Mouse (Mus musculus) CD4-positive, CD25-positive, alpha-beta regulatory T cell, adult 2 months (primary cell): ENCODE results near the gene Htra3.
A peak's percentile ranks its signal among the peaks of the same experiment; 100 is the strongest.

ENCODE experiments used
- DNase-seq: peaks from one replicate; pipeline ENCODE4 v3.0.0-alpha.2; 2012; ENCODE audit warnings: low read depth, low spot score

Gene Htra3

DNA sequence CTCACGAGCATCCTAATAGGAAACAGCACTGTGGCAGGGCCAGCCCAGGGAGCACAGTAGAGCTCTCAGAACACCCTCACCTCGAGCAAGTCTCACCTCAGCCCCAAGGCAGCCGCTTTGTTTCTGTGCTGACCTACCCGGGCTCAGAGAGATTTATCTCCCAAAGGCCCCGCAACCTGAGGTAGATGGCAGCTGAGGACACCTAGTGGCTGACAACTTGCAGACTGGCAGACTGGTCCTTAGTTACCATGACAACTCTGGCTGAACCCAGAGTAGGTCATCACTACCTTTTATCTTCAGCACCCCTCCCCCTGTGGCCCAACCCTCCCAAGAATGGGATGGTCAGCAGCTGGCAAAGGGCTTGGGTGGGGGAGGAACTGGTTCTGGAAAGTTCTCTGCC lies 16.2 kb upstream of the Htra3 start:
- DNase-seq: peak; percentile 19

DNA sequence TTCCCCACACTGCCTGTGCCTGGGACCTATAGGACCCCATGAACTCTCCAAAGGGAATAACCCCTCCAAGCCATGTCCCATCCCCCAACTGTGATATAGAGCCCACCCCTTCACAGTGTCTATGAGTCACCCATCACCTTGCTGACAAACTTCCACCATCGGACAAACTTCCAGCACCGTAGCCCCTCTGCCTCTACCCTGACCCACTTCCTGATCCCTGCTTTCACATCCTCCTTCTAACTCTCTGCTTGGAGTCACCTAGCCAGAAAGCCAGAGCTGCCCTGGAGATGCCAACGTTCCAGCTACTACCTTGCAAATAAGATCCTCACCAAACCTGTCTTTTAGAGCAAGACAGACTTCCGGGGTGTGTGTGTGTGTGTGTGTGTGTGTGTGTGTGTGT lies 14.1 kb upstream of the Htra3 start:
- no peak for DNase-seq

DNA sequence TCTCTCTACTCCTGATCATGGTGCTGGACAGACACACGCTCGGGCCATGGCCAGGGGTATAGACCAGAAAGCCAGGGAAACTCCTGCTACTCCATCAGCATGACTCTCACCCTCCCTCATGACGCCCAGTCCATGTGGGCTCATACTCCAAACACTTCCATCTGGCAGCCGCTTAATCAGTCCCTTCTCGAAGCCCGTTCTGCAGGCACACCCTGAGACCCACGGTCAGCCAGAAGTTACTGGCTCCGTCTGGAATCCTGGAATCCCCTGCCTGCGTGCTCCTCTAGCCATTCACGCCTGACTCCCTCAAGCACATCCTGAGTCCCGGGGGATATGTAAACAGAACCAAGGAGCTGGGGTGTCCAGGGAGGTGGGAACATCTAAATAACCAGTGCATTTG lies 11.7 kb upstream of the Htra3 start:
- DNase-seq: no peak

DNA sequence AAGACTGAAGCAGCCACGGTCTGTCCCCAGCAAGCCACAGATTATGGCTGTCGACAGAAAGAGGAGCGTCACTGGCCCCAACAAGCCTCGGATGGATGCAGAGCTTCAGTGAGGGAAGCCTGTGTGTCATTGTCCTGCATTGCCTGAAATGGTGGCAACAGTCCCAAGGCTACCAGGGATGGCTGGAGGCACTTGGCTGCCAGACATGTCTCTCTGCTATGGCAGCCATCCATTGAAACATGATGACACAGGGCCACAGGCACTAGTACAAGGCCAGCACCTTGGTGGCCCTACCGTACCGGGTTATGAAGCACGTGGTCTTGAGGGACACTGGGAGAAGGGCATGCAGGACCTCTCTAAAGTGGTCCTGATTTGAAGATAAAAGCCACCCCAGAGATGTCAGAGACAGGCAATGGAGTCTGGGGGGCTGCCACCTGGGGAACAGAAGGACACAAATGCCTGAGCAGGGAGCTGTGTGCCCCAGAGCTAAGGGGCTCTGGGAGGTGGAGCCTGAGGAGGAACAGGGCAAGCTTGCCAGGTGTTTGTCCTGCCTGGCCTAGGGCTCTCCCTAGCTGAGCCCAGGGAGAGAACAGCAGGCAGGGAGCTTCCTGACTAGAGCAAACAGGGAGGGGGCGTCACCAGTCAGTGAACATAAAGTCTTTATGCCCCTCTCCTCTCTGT lies 11.0 kb upstream of the Htra3 start:
- no peak for DNase-seq

DNA sequence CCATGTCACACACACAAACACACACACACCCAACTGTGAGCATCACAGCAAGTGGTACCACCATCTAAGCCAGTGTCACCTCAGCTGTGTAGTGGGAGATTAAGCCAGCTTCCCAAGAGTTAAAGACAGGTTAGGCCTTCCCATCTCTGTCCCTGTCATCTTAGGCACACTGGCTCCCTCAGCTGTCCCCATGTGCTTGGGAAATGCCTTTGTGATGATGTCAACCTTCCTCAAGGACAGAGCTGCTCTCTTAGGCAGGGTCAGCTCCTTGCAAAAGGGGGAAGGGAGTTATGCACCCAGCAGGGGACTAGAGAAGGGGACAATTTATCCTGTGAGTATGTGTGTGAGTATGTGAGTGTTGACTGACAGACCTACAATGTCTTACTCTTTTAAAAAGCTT lies 9.8 kb upstream of the Htra3 start:
- DNase-seq: no peak

DNA sequence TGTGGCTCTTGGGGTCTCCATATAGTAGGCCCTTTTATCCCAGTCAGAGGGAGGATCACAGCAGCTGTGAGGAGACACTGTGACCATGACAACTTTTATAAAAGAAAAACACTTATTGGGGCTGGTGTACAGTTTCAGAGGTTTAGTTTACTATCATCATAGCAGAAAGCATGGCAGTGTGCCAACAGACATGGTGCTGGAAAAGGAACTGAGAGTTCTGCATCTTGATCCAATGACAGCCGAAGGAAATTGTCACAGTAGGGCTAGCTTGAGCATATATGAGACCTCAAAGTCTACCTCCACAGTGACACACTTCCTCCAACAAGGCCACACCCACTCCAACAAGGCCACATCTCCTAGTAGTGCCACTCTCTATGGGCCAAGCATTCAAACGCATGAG lies 9.3 kb upstream of the Htra3 start:
- no peak for DNase-seq

DNA sequence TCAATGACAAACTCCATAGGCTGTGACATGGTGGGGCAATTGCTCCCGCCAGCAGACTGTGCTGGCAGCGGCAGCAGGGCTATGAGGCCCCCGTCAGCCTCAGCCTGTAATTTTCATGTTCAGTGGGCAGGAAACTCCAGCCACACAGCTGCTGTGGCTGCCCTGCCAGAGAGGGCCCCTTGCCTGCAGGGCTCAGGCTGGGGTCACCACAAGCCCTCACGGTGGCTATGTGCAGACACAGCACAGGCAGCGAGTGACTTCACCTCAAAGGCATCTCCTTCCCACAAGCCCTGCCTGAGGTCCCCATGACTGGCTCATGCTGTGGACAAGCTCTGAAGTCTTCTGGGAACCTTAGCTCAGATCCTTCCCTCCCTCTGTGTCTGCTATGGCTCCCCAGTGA lies 7.5 kb upstream of the Htra3 start:
- no peak for DNase-seq

DNA sequence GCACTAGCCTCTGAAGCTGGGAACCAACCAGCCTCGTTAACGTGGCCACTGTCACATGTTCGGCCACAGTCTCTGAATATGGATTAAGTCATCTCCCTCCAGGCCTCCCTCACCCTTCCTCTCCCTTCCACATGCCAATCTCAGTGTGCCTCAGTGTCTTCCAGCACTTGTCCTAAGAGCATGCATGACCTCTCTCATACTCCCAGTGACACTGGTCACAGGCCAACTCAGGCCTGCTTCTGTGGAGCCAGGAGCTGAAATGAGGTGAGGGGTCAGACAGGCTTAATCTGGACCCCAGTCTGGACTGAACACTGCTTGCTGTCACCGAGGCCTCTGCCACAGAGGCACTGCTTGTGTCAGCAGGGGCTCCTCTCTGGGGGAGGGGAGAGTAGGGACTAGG lies 6.8 kb upstream of the Htra3 start:
- DNase-seq: no peak

DNA sequence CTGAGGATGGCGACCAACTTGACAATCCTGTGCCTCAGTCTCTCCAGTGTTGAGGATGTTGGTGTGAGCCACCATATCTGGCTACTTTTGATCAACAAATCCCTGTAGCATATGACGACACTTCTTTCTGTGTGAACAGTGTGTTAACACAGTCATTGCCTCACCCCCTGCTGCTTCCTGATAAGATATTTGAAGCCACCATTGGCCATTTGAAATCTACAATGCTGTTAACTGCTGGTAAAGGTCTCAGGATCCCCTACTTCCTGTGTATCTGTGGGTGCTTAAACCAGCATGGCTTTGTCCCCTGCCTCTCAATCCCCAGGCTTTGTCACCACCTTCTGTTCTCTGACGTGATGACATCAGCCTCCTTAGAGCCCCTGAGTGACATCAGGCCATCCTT lies 5.5 kb upstream of the Htra3 start:
- DNase-seq: no peak

DNA sequence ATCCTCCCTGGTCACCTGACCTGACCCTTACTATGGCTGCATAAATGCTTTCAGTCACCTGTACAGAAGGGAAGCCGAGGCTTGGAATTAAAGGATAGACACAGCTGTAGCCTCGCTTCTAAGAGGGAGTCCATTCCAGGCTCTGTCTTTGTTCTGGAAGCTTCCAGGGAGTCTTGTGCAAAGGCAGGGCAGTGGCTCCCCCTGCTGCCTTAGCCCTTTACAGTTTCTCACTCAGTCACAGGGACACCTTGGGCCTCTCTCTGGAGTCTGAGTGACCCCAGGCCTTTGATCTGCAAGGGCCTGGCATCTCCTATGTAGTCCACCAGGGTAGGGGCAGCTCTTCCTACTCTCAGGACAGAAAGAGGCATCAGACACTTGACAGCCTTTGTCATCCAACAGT lies 1.4 kb upstream of the Htra3 start:
- no peak for DNase-seq

DNA sequence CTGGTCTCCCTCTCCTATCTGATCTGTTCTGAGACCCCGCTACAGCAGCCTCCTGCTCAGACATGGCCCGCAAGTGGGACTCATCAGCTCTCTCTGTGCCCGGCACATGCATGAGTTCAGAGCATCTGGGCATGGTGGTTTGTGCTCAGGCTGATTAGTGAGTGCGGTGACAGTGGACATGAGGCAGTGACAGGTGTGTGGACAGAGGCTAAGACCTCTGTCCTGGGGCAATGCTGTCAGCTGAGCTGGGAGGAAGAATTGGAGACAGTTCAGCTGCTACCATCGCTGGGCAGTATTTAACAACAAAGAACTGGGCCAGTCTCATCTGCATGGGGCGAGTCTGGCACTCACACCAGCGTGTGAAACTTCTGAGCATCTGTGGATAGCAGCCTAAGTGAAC lies 2.6 kb downstream of the Htra3 start:
- no peak for DNase-seq

DNA sequence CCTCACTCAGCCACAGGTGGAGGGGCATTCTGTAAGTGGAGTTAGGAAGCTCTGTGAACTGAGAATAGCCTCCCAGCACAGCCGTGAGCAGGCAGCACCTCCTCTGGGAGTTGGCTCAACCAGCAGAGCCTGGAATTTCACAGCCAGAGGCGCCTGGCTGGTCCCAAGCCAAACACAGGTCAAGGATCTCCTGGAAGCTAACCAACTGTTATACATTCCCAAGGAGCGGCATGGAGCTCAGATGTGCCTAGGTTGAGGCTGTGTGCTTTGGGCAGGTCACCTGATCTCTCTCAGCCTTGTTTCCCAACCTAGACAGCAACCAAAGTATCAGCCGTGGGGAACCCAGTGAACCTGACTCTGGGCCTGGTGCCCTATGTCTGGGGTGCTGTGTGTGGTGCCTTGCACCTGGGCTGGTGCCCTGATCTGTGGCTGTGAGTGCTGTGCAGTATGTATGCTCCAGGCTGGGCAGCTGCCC lies 5.5 kb downstream of the Htra3 start:
- no peak for DNase-seq

DNA sequence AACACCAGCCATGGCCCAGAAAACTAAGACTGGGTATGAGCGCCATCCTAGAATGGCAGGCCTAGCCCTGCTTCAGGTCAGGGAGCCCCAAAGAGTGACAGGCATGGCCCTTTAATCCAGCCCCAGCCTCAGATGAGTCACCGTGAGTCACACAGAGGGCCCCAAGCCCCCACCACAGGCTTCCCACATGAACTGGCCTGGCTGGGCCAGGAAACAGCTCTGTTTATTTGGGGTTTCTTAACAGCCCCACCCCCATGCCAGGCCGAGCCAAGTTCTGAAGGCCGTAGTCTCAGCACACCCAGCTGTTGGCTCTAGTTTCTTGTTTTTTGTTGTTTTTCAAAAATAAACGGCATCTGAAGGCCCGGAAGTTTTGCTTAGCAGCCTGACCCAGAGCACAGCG lies 6.5 kb downstream of the Htra3 start:
- no peak for DNase-seq

DNA sequence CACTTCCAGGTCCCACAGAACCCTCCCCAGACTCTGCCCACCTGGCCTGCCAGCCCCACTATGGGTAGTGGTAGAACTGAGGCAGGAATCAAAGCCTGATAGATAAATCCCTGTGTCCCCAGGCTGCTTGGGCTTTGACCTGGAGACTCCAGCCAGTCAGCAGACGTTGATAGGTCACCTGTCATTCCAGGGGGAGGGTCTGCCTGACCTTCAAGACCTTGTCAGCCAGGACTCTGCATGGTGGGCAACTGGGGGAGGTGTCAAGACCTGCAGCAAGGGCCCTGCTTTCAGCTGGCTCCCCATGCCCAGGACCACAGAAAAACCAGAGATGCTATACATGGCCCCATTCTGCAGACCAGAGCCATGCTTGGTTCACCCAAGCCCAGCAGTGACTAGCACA lies 7.0 kb downstream of the Htra3 start:
- DNase-seq: no peak

DNA sequence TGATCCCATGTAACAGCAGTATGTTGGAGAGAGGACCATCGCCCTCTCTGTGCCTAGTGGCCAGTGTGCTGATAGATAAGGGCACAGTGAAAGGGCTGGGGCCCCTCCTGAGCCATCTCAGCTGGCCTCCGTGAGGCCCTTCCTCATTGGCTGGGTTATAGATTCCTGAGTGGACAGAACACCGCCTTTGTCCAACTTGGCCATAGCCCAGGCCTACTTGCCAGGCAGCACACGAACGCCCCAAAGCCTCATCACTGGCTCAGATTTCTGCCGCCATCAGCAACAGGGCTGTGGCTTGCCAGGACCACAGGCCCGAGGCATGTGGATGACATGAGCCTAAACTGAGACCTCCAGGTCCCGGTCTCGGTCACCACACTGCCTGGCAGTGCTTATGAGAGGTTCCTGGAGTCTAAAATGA lies 8.1 kb downstream of the Htra3 start:
- no peak for DNase-seq

DNA sequence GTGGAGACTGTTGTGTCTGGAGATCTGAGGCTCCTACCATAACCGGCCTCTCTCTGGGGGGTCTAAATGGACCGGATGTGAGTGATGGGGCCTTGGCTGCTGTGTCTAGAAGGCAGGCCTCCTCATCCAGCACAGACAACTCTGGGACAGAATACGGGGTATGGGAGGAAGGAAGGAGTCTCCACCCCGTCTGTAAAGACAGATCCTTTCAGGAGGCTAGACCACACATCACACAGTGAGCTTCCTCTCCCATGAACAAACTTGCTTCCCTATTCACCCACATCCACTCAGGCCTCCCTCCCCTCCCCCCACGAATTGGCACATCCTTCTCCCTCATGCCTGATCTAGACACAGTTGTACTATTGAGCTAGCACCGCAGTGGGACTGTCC lies 9.2 kb downstream of the Htra3 start:
- no peak for DNase-seq

DNA sequence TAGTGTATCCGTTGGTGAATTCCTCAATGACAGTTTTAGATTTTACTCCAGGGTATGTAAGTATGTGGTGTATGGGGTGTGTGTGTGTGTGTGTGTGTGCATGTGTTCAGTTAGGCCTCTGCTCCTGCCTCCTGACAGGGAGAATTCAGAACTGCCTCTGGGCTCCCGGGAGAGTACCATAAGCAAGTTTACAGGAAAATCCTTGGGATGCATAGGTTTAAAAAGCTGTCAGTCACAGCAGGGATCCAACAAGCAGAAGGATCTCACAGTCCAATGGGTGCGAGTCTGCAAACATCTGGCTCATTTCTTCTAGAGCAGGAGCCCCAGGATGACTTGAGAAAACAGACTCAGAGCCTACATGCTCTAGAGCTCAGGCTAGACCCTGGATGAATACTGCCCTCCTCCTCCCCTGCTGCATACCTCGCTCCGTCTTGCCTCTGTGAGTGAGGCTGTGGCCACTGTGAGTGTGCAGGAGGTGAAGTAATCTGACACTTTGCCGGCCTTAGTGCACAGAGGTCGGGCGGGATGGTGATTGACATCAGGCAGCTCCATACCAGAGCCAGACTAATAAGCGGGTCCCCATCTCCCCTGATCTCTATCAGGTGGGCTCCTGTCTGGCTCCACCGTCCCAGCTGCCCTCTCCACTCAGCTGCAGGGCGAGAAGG lies 9.7 kb downstream of the Htra3 start:
- no peak for DNase-seq

DNA sequence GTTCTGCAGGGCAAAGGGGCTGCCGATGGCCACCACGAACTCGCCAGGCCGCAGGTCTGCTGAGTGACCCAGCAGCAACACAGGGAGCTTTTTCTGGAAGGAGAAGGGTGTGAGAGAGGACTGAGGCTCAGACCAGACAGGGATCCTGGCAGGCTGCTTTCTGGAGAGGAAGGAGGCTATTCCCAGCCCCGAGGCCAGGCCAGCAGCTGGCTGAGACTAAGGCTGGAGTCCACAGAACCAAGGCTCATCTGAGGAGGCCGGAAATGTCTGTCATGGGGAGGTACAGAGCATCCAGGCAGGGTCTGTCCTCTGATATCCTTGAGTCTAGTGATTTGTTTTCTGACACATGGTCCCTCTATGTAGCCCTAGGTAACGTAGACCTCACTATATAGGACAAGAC lies 13.4 kb downstream of the Htra3 start:
- DNase-seq: no peak

DNA sequence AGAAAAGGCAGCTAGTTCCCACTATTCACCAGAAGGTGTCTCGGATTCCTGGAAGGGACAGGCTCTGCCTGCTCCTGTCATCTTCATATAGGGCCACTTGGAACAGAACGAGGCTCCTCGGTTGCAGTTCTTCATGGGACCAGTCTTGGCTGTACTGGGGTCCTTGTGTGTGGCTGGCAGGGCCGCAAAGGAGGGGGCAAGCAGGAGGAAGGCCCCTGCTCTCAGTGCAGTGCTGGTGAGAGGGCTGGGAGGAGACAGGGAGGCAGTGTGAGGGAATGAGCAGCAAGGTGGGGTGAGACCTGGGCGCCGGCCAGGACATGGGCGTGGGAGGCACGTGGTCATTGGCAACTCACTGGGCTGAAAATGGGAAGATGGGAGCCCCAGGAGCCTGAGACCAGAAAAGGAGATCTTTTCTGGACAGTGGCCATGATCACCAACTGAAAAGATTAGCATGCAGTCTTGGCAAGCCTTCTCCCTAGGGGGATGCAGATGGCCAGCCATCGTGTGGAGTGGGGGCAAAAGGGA lies 17.5 kb downstream of the Htra3 start:
- no peak for DNase-seq

DNA sequence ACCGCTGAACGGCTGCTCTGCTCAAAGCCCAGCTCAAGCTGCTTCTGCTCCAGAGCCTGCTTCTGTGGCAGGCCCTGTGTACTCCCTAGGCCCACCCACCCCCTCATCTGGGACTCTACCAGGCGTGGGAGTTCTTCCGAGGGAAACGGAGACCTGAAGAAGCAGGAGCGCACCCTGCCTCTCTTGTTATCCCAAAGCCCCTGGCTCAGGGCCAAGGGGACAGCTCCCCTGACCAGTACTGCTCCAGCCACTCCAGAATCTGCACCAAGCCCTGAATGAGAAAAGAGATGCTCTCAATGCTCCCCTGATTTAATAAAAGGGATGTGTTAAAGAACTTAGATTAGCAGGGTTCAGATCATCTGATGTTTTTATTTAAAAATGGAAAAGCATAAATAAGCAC lies 18.4 kb downstream of the Htra3 start:
- DNase-seq: no peak

DNA sequence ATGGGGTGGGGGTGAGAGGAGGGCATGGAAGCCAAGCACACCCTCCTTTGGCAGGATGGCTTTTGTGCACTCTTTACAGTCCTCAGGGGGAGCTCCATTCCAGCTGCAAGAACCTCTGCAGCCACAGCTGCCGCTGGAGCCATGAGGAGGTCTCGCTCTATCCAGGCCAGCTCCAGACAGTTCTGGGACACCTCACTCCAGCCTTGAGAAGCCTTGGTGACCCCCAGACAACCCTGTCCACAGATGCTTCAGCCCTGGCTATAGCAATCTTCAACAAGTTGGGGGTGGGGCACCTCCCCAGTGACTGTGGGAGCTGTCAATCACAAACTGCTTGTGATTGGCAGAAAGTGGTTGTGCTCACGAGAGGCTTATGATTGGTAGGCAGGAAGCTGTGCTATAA lies 20.1 kb downstream of the Htra3 start:
- DNase-seq: no peak

DNA sequence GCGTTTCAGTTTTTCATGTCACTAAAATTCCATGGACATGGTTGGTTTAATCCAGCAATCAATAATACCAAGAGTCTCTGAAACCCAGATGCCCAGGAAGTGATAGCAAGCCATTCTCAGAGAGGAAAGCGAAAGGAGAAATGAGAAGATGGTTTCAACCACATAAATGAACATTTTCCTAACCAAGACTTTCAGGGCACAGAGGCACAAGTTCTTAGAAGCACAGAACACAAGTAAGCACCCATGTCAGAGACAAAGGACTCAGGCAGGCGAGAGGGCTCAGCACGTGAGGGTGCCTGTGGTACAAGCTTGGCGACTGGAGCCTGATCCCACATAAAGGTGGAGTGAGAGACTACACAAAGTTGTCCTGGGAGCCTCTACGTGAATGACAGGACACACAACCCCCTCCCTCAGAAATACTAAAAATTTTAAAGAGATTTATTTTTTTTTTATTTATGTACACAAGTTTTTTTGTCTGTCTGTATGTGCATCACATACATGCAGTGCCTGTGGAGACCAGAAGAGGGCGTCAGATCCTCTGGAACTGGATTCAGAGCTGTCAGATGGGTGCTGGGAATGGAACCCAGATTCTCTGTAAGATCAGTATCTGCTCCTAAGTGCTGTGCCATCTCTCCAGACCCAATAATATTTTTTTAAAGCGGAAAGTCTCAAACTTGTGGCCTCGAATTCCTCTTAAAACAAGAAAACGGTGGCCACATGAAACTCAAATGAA lies 23.7 kb downstream of the Htra3 start:
- DNase-seq: no peak
